Mouse (Mus musculus) gastrocnemius, adult 2 months (tissue): ENCODE measurements around the gene Pitpnm2. TPM values are rescaled to one million over a fixed set of nuclear protein-coding genes. Genes with fewer than 3 reads are reported as not detected.

Experiments
- DNase-seq: peaks from one replicate; pipeline ENCODE4 v3.0.0; 2022
- H3K27ac ChIP-seq: fragments of 200-600 bp; 2 replicates; pipeline ENCODE4 v1.8.1; 2022; ENCODE audit warnings: mild to moderate bottlenecking
- H3K4me3 ChIP-seq: fragments of 200-600 bp; 2 replicates; pipeline ENCODE4 v1.8.1; 2022; ENCODE audit warnings: mild to moderate bottlenecking, moderate library complexity
- CTCF ChIP-seq: fragments of 200-600 bp; IDR thresholded peaks from 2 replicates; pipeline ENCODE4 v1.8.1; 2022; ENCODE audit warnings: antibody characterized with exemption, mild to moderate bottlenecking, moderate library complexity
- intact Hi-C: fragments of 180-260 bp; cut with DNase I; formaldehyde crosslinking; loops from one replicate; pipeline ENCODE4 v1.15.1; 2025
- total RNA-seq, 2 experiments: library from RNA; stranded (reverse); gene quantifications; 2 replicates each; pipeline ENCODE4 v1.2.3; 2021

Gene Pitpnm2
- total RNA-seq, 2 experiments from 2014 or later, result 18.1 to 28.4 TPM

DNA sequence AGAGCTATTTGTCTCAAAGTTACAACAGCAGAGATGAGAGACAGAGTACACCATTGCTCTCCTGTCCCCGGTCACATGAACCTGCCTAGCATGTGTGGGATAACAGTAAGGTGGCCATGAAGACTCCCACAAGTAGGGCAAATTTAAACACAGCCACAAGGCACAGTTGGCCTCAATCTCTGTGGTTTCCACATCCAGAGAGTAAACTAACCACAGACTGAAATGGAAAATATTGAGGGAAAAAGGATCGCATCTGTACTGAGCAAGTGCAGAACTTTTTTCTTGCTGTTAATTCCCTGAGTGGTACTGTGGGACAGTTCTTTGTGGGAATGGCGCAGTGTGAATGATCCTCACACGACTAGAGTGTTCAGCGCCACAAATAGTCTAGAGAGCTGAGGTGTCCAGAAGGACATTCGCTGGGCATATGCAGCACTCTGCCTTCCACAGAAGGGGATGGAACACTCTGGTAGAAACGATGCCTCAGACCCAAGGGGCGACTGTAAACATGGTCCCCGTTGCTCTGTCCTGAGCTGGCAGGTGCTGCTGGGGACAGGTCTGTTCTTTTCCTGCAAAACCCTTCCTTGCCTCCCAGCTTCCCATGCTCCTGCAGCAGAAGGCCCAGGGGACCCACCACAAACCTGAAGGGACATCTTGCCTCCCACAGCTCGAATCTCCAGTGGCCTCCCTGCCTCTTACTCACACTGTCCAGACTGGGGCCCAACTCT lies 59.3 kb downstream of the Pitpnm2 start:
- Histone ChIP-seq H3K27ac (peak overlapping the region; percentile 86), H3K4me3 (no peak overlapping the region)
- DNase-seq, result no peak
- no peak for TF ChIP-seq CTCF
- intact Hi-C loops, result no loop called here

DNA sequence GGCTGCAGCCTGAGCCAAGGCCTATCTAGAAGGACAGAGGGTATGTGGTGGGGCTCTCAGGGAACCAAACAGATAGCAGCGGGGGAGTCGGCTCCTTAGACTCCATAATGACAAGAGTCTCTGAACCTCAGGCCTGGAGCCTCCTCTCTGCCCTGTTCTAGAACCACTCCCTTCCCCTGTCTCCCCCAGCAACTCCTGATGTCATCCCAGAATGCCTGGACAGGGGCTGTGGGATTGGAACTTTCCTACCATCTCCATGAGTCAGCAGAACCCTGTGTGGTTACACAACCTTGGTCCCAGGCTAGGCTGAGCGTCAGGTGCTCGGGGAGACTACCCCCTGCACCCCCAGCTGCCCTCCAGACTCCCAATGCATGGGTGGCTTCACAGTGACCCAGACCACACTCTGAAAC lies 60.0 kb downstream of the Pitpnm2 start:
- TF ChIP-seq CTCF, result no peak
- peak overlapping the region; percentile 86 for H3K27ac ChIP-seq
- H3K4me3 ChIP-seq, result no peak overlapping the region
- DNase-seq, result peak; percentile 31
- intact Hi-C loops, result no loop called here

DNA sequence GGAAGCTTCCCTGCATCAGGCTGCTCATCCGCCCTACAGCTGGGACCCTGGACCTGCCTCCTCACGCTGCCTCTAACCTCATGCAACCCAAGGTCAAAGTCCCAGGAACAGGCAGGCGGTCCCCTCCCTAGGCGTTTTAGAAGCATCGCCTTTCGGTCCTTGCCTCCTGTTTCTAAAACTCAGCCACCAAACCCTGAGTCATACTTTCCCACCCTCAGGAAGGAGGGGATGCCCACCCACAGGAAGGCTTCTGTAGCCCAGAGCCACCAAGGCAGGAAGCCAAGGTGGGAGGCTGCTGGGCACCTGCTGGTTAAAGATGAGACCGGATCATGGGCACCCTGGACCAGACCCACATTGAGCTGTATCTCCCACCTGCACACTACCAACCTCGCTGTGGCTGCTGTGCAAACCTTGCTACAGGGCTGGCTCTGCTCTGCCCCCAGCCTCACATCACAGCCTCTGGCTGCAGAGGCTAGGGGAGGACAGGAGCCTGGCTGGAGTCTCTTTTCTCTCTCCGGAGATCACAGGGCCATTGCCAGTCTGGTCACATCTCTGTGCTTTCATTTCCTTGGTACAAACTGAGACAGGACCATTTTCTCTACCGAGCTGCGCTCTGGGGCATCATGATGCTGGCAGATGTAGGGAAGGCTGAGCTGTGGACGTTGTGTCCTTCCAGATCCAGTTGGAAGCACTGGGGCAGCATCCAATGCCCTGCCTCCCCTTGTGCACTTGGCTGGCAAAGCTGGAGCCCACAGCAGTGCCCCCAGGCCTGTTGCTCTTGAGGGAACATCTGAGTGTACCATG lies 61.9 kb downstream of the Pitpnm2 start:
- intact Hi-C loops, result no loop called here
- H3K4me3 ChIP-seq, result peak overlapping the region; percentile 69
- no peak for TF ChIP-seq CTCF
- H3K27ac ChIP-seq, result peak overlapping the region; percentile 86
- no peak for DNase-seq

DNA sequence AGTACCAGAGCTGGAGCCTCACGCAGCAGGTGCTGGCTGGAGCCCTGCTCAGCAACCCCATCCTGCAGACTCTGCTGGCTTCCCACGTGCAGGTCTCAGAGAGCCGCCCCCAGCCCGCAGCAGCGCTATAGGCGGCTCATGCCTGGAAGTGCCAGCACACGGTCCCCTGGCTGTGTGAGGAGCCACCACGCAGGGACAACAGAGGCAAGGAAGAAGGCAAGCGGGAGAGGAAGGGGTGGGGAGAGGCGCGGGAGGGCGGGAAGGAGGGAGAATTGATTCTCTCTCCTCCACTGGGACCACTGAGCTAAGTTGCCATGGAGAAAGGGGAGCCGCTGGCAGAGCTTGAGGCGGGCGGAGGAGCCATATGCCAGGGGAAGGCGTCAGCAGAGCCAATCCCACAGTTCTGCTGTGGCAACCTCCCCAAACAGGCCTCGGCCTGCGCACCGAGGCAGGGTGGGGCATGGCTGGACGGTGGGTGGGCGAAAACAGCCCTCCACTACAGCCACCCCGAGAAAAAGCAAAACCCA lies 62.5 kb downstream of the Pitpnm2 start:
- Histone ChIP-seq H3K27ac (peak overlapping the region; percentile 86), H3K4me3 (peak overlapping the region; percentile 69)
- intact Hi-C loops, result no loop called here
- TF ChIP-seq CTCF, result no peak
- peak; percentile 56 for DNase-seq

DNA sequence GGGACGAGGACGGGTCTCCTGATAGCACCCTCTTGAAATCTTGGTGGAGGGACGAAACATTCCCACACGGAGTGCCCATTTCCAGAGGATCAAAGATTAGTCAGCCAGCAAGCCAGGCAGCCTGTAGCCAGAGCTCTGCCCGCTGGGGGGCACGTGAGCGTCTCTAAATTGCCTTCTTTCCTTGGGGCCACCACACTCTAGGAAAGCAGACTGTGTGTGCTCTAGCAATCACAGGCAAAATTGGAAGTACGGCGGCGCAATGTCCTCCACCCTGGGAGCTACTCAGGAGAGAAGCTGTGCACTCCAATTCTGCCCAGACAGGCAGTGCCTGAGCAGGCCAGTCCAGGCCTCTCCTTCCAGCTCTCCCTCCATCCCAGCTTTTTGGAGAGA lies 63.1 kb downstream of the Pitpnm2 start:
- intact Hi-C loops, result no loop called here
- Histone ChIP-seq H3K4me3 (peak overlapping the region; percentile 69), H3K27ac (peak overlapping the region; percentile 86)
- peak; percentile 37 for TF ChIP-seq CTCF
- DNase-seq, result no peak

DNA sequence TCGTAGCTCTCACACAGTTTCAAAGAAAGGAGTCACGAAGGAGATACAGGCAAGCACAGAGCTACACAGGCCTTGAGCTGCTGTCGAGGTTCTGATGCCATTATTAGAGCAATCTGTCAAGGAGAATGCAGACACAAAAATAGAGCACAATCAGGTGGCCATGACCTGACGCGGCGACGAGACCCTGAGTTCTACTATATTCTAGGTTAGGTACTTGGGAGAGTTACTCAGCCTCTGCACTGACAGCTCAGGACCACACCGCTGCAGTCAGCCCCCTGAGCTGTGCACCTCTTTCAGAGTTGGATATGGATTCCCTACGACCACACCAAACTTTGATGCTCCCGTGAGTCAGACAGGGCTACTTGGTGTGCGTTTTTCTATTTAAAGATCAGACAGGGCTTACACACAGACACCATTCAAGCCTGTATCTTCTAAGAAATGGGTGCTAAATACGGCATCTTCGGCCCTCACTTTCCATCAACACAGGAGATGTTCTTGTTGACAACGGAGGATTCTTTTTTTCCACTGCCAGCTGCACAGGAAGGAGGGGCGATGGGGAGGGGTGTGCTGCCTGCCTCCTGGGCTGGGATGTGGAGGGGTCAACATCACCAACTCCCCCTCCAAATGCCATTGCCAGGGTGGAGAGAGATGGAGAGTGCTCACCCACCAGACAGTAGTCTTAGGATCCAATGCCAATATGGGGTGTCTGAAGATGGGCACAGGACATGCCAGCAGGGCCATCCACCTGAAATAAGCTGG lies 63.7 kb downstream of the Pitpnm2 start:
- intact Hi-C loops, result no loop called here
- TF ChIP-seq CTCF, result no peak
- peak overlapping the region; percentile 86 for H3K27ac ChIP-seq
- no peak for DNase-seq
- H3K4me3 ChIP-seq, result peak overlapping the region; percentile 69

DNA sequence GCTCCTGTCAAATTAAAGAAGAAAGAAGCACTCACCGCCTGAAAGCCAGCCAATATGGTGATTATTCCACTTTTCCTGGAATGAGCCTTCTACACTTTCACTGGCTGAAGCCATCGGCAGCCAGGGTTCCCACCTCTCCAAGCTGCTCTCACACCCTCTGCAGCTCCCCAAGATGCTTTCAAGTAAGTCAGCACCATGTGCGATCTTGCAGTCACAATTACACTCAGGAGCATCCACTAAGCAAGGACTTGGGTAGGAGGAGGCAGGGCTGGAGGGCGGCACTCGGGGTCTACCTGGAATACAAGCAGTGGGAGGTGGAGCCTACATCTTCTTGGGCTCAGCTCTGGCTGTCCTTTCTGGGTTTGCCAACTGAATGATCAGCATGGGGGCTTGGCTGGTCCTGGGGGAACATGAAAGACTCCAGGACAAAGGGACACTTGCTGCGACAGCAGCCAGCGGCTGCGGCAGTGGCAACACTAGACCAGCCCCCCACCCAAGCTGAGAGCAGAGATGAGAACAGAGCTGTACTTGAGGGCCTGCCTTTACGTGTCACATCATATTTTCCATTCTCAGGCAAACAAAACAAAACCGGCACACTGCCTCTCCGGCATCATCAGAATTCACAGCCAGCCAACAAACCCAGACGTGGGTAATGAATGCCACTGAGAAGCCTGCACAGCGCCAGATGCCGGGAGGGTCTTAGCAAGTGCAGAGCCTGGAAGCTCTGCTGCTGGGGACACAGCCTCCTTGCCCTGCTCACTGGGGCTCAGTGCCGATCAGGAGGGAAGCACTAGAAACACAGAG lies 64.5 kb downstream of the Pitpnm2 start:
- TF ChIP-seq CTCF, result no peak
- intact Hi-C loops, result no loop called here
- peak overlapping the region; percentile 69 for H3K4me3 ChIP-seq
- no peak for DNase-seq
- peak overlapping the region; percentile 86 for H3K27ac ChIP-seq

DNA sequence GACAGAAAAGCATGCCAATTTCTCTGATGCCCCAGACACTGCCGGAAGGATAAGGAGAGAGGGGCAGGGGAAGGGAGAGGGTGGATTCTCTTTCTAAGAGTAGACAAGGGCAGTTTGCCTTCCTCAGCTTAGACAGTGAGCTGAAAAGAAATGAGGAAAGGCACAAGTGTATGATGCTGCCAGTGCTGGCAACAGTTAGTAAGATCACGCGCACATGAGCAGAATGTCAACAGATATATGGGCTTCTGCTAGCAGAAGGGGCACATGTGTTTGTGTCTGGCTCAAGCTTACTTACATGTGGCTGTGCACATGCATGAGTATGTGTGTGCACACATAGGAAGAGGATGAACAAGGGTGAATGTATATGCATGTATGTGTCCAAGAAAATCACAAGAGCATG lies 65.4 kb downstream of the Pitpnm2 start:
- Histone ChIP-seq H3K27ac (no peak overlapping the region), H3K4me3 (peak overlapping the region; percentile 69; the same call in 1 of the 2 replicates)
- TF ChIP-seq CTCF, result no peak
- DNase-seq, result no peak
- intact Hi-C loops, result no loop called here

DNA sequence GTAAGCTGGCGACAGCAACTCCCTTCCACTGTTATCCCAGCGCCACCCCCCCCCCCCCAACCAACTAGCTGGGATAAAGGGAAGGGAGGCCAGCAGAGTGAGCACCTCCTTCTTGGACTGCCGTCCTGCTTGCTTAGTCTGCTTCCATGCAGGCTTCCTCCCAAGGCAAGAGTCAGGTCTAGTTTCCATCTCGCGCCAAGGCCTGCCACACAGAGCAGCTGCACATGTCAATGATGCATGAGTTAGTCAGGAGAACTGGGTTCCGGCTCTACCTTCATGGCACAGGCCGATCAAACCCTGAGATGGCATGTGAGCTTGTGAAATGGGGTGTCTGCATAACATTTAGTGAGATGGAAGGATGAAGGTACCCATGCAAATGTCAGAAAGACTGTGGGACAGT lies 66.9 kb downstream of the Pitpnm2 start:
- Histone ChIP-seq H3K4me3 (no peak overlapping the region), H3K27ac (peak overlapping the region; percentile 0; the same call in 1 of the 2 replicates)
- peak; percentile 58 for DNase-seq
- no peak for TF ChIP-seq CTCF
- intact Hi-C loops, result no loop called here

DNA sequence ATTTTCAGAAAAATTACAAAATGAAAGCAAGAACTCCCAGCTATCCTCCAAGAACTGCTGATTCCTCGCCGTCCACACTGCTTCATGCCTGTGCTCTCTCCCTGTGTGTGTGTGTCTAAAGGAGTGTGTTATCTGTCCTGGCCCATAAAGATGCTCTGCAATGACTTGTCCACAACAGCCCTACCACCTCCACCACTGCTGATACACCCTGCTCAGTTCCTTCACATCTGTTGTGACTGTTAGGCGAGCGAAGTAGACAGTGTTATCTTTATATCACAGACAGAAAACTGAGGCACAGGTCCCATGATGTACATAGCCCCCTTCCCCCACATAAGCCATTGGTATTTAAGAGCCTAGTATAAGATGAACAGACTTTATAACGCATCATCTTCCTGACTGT lies 67.5 kb downstream of the Pitpnm2 start:
- Histone ChIP-seq H3K27ac (0 out of 2 replicates have a peak overlapping the region, but pooled peaks have one; percentile 0), H3K4me3 (no peak overlapping the region)
- intact Hi-C loops, result no loop called here
- TF ChIP-seq CTCF, result no peak
- DNase-seq, result no peak

DNA sequence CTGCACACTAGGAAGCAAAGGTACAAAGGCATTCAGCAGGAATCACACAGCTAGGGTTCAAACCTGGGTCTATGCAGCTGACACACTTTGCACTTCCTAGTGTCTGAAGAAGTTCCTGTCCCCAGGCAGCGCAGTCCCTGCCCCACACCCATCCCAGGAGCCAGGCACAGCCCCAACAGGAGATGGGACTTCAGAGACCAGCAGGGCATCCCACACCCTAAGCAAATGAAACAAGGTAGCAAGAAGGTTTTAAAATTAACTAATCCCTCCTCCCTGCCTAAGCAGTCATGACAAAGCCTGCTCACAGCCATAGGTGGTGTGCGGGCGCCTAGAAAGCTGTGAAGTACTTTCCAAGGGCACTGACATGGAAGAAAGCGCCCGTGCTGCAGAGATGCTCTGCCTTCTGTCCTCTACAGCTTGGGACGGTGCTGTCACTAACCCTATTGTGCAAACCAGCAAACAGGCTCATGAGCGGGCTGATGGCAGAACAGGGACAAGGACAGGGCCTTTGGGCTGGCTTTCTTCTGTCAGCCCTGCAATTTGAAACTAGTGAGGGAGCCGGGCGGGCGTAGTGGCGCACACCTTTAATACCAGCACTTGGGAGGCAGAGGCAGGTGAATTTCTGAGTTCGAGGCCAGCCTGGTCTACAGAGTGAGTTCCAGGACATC lies 68.9 kb downstream of the Pitpnm2 start:
- no peak overlapping the region for H3K4me3 ChIP-seq
- intact Hi-C loops, result no loop called here
- TF ChIP-seq CTCF, result no peak
- DNase-seq, result no peak
- H3K27ac ChIP-seq, result no peak overlapping the region
